Mouse (Mus musculus): Measurements from ENCODE around the gene Gart. TPM values are rescaled to one million over a fixed set of nuclear protein-coding genes. Genes with fewer than 3 reads are reported as not detected.

Gart gene
- polyA plus RNA-seq, 1 experiment, result 46.7 TPM

DNA sequence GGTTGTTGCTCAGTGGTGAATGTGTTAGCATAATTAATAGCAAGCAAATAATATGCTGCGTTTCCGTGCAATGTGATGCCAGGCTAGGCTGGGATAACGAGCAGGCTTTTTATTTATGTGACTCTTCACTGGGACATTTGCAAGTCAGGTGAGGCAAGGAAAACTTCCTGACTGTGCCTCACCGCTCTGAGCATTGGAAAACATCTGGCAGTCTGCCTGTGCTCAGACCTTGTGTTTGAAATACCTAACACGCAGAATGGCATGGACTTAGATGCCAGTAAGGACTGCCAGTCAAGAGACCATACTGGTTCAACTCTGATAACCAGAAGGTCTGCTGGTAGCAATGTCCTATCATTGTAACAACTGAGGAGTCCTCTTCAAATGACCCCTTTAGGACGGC is 41.6 kb downstream of the Gart start:
- Histone ChIP-seq H3K4me3 (ENCODE audit: insufficient read depth, low read depth, low read length) (no peak overlapping the region), H3K4me1 (ENCODE audit: control insufficient read depth, insufficient read depth, insufficient read length, low read length) (no peaks in the 10 kb centered on the region), H3K27ac (replicated peaks; ENCODE audit: low read depth, low read length) (no peak overlapping the region)

DNA sequence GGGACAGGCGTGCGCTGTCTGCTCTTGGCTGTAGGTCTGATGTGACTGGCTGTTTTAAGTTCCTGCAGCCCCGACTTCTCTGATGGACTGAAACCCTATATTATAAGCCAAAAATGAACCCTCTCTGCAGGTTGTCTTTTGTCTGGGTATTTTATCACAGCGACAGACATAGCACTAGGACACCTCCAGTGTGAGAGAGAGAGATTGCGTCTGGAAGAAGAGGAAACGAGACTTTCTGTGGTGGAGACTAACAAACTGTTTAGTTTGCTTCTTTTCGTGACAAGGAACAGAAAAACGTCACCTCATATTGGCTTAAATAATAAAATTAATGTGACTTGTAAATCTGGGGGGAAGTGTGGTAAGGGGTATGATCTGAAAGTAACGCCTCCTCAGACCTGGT is 45.1 kb downstream of the Gart start:
- H3K4me3 ChIP-seq (ENCODE audit: insufficient read depth, low read depth, low read length), result no peak overlapping the region
- H3K27ac ChIP-seq (replicated peaks; ENCODE audit: low read depth, low read length), result no peak overlapping the region

DNA sequence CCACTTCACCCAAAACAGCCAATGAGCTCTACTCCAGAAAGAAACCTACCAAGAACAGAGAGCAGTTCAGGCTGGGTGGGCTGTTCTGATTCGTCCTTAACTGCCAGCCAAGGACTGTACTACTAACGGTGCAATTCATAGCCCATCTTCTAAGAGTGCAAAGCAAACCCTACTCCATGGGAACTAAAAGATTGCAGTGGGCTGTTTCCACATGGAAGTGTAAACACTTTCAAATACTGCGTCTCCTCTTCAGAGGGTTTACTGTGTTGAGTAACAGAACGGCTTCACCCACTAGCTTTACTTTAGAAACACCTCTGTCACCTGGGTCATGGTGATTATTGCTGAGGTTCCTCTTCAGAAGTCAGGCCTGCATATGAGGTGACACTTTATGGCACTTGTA is 45.7 kb downstream of the Gart start:
- Histone ChIP-seq H3K4me1 (ENCODE audit: control insufficient read depth, insufficient read depth, insufficient read length, low read length) (no peaks in the 10 kb centered on the region), H3K4me3 (ENCODE audit: insufficient read depth, low read depth, low read length) (no peak overlapping the region), H3K27ac (replicated peaks; ENCODE audit: low read depth, low read length) (no peak overlapping the region)

More for the DNA sequence above, 45.1 kb downstream of the Gart start:
- no peaks in the 10 kb centered on the region for H3K4me1 ChIP-seq (ENCODE audit: control insufficient read depth, insufficient read depth, insufficient read length, low read length)

DNA sequence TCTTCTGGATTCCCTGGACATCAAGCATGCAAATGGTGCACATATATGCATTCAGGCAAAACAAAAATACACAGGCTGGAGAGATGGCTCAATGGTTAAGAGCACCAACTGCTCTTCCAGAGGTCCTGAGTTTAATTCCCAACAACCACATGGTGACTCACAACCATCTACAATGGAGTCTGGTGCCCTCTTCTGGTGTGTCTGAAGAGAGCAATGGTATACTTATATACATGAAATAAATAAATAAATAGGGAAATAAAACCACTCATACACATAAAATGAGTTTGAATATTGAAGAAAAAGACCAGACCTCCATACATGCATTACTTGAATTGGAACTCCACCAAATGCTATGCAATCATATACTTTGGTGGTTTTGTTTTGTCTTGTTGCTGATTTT is 47.5 kb downstream of the Gart start:
- H3K4me1 ChIP-seq (ENCODE audit: control insufficient read depth, insufficient read depth, insufficient read length, low read length), result no peaks in the 10 kb centered on the region
- no peak overlapping the region for H3K4me3 ChIP-seq (ENCODE audit: insufficient read depth, low read depth, low read length)

DNA sequence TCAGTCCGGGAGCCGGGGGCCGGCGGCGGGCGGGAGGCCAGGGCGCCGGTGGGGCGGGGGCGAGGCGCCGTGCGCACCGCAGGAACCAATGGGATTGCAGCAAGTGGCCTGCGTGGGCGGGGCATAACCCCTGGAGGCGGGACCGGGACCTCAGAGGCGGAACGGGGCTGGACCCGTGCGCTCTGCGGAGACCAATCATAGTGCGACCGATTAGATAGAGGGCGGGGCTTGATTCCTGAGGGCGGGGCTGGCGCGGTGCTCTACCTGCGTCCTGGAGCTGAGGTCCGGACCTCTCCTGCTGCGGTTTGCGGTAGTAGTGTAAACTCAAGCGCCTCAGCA is 49.1 kb downstream of the Gart start, which contains the start of gene Tmem50b:
TSS of gene Tmem50b (minus strand) at position 129 of the 339 bp plus-strand sequence.
- Histone ChIP-seq H3K27ac (replicated peaks; ENCODE audit: low read depth, low read length) (0 out of 2 replicates have a peak within 1 kb of the TSS, but pooled peaks have one; percentile 28), H3K4me3 (ENCODE audit: insufficient read depth, low read depth, low read length) (peak within 1 kb of the TSS; percentile 84)

More for the DNA sequence above, 47.5 kb downstream of the Gart start:
- no peak overlapping the region for H3K27ac ChIP-seq (replicated peaks; ENCODE audit: low read depth, low read length)

GRCm38 (mm10) chr16:91596779-91597671 is 49.7 kb downstream of the Gart start:
- Histone ChIP-seq H3K27ac (replicated peaks; ENCODE audit: low read depth, low read length) (0 out of 2 replicates have a peak overlapping the region, but pooled peaks have one; percentile 28), H3K4me3 (ENCODE audit: insufficient read depth, low read depth, low read length) (peak overlapping the region; percentile 84), H3K4me1 (ENCODE audit: control insufficient read depth, insufficient read depth, insufficient read length, low read length) (no peaks in the 10 kb centered on the region)

More for the DNA sequence above, 49.1 kb downstream of the Gart start, which contains the start of gene Tmem50b:
- H3K4me1 ChIP-seq (ENCODE audit: control insufficient read depth, insufficient read depth, insufficient read length, low read length), result no peaks in the 10 kb centered on the region

- no peak overlapping the region for H3K27ac ChIP-seq (replicated peaks; ENCODE audit: low read depth, low read length)
- peak overlapping the region; percentile 84 for H3K4me3 ChIP-seq (ENCODE audit: insufficient read depth, low read depth, low read length)
Measured at GRCm38 (mm10) chr16:91596397-91596778, 50.4 kb downstream of the Gart start.

DNA sequence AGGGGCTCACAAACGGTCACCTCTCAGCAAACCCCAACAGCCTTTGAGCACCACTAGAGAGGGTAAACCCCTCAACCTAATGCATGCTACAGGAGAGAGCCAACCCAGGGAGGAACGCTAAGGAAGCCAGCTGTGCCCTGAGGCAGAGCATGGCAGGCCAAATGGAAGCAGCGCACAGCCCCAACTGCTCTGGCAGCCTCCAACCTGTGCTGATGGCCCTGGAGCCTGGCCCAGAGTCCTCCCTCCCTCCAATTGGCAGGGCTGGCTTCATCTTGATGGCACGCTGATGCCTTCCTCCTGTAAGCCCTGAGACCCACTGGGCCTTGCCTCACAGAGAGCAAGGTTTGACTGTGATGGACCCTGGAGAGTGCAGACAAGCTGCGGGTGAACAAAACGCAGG is 51.7 kb downstream of the Gart start:
- H3K4me1 ChIP-seq (ENCODE audit: control insufficient read depth, insufficient read depth, insufficient read length, low read length), result no peaks in the 10 kb centered on the region
- no peak overlapping the region for H3K4me3 ChIP-seq (ENCODE audit: insufficient read depth, low read depth, low read length)
- H3K27ac ChIP-seq (replicated peaks; ENCODE audit: low read depth, low read length), result no peak overlapping the region

More at GRCm38 (mm10) chr16:91596397-91596778, 50.4 kb downstream of the Gart start:
- H3K4me1 ChIP-seq (ENCODE audit: control insufficient read depth, insufficient read depth, insufficient read length, low read length), result no peaks in the 10 kb centered on the region

- H3K27ac ChIP-seq (replicated peaks; ENCODE audit: low read depth, low read length), result no peak overlapping the region
- H3K4me1 ChIP-seq (ENCODE audit: control insufficient read depth, insufficient read depth, insufficient read length, low read length), result no peaks in the 10 kb centered on the region
- H3K4me3 ChIP-seq (ENCODE audit: insufficient read depth, low read depth, low read length), result no peak overlapping the region
Measured at GRCm38 (mm10) chr16:91593262-91593661, 53.5 kb downstream of the Gart start.

DNA sequence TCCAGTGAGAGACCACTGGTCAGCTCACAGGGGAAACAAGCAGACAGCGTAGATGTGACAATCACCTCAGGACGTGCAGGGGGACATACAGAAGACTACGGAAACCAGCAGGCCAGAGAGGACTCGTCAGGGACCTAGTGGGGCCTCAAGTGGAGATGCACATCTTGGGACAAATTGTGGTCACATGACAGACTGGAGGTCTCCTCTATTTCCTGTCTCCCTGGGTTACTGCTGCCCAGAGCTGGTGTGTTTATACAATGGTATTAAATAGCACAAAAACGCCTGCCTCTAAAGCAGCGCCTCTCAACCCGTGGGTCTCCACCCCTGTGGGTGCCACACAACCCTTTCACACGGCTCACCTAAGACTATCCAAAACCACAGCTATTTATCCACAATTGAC is 54.6 kb downstream of the Gart start:
- Histone ChIP-seq H3K4me1 (ENCODE audit: control insufficient read depth, insufficient read depth, insufficient read length, low read length) (no peaks in the 10 kb centered on the region), H3K4me3 (ENCODE audit: insufficient read depth, low read depth, low read length) (no peak overlapping the region)

GRCm38 (mm10) chr16:91588703-91589102 is 58.0 kb downstream of the Gart start:
- no peaks in the 10 kb centered on the region for H3K4me1 ChIP-seq (ENCODE audit: control insufficient read depth, insufficient read depth, insufficient read length, low read length)
- no peak overlapping the region for H3K27ac ChIP-seq (replicated peaks; ENCODE audit: low read depth, low read length)
- H3K4me3 ChIP-seq (ENCODE audit: insufficient read depth, low read depth, low read length), result no peak overlapping the region

More for the DNA sequence above, 54.6 kb downstream of the Gart start:
- H3K27ac ChIP-seq (replicated peaks; ENCODE audit: low read depth, low read length), result no peak overlapping the region

- no peak overlapping the region for H3K4me3 ChIP-seq (ENCODE audit: insufficient read depth, low read depth, low read length)
- H3K27ac ChIP-seq (replicated peaks; ENCODE audit: low read depth, low read length), result no peak overlapping the region
Measured at GRCm38 (mm10) chr16:91587730-91588453, 58.9 kb downstream of the Gart start.

DNA sequence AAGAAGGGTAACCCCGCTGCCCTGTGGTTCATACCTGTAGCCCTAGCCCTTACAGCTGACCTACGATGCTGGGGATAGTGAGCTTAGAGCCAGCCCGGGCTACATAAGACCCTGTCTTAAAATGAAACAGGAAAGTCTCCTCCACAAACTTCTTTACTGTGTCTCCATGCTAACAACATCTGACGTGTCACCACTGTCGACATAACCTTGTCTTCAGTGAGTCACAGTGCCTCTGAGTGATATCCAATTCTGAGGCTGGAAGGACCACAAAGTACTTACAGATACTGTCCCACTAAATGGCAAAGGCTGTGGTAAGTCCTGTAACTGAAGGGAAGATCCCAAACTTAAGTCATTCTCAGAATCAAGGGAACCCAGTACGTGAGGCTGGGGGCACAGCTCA is 60.5 kb downstream of the Gart start:
- Histone ChIP-seq H3K27ac (replicated peaks; ENCODE audit: low read depth, low read length) (no peak overlapping the region), H3K4me3 (ENCODE audit: insufficient read depth, low read depth, low read length) (no peak overlapping the region), H3K4me1 (ENCODE audit: control insufficient read depth, insufficient read depth, insufficient read length, low read length) (no peaks in the 10 kb centered on the region)

More at GRCm38 (mm10) chr16:91587730-91588453, 58.9 kb downstream of the Gart start:
- H3K4me1 ChIP-seq (ENCODE audit: control insufficient read depth, insufficient read depth, insufficient read length, low read length), result no peaks in the 10 kb centered on the region

GRCm38 (mm10) chr16:91585617-91586016 is 61.1 kb downstream of the Gart start:
- H3K4me3 ChIP-seq (ENCODE audit: insufficient read depth, low read depth, low read length), result no peak overlapping the region
- no peak overlapping the region for H3K27ac ChIP-seq (replicated peaks; ENCODE audit: low read depth, low read length)
- no peaks in the 10 kb centered on the region for H3K4me1 ChIP-seq (ENCODE audit: control insufficient read depth, insufficient read depth, insufficient read length, low read length)

DNA sequence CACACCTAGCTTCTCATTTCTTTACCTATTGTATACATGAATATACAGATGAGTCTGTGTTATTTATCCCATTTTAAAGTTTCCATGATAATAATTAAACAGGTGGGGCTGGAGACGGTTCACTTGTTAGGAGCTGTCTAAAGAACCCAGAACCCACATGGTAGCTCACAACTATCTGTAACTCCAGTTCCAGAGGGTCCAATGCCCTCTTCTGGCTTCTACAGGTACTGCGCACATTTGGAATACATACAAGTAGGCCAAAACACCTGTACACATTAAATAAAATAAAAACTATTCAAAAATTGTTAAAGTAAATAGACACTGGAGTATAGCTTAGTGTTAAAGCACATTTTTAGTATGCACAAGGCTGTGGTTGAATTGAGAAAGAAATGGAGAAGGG is 64.4 kb downstream of the Gart start:
- no peak overlapping the region for H3K27ac ChIP-seq (replicated peaks; ENCODE audit: low read depth, low read length)
- H3K4me3 ChIP-seq (ENCODE audit: insufficient read depth, low read depth, low read length), result no peak overlapping the region
- H3K4me1 ChIP-seq (ENCODE audit: control insufficient read depth, insufficient read depth, insufficient read length, low read length), result no peaks in the 10 kb centered on the region
